Mouse (Mus musculus): ENCODE results near the gene Mbip. TPM values are rescaled to one million over a fixed set of nuclear protein-coding genes. Genes with fewer than 3 reads are reported as not detected.

Gene Mbip
- total RNA-seq, 2 experiments from 2014 or later = 6.4 to 8.3 TPM

GRCm38 (mm10) chr12:56297099-56297498 lies 48.6 kb downstream of the Mbip start:
- intact Hi-C loops (cut with DNase I; ENCODE audit: low total_unique reads) = no loop called here
- DNase-seq = no peak

GRCm38 (mm10) chr12:56296524-56296923 lies 49.2 kb downstream of the Mbip start:
- DNase-seq = no peak
- intact Hi-C loops (cut with DNase I; ENCODE audit: low total_unique reads) = no loop called here

- intact Hi-C loops (cut with DNase I; ENCODE audit: low total_unique reads) = no loop called here
Measured at GRCm38 (mm10) chr12:56295160-56295559, 50.5 kb downstream of the Mbip start.

GRCm38 (mm10) chr12:56288548-56288947 lies 57.1 kb downstream of the Mbip start:
- intact Hi-C loops (cut with DNase I; ENCODE audit: low total_unique reads) = no loop called here
- DNase-seq = no peak

More at GRCm38 (mm10) chr12:56295160-56295559, 50.5 kb downstream of the Mbip start:
- no peak for DNase-seq

GRCm38 (mm10) chr12:56286828-56287227 lies 58.9 kb downstream of the Mbip start:
- intact Hi-C loops (cut with DNase I; ENCODE audit: low total_unique reads) = no loop called here
- no peak for DNase-seq

- intact Hi-C loops (cut with DNase I; ENCODE audit: low total_unique reads) = no loop called here
- no peak for DNase-seq
Measured at GRCm38 (mm10) chr12:56284210-56284609, 61.5 kb downstream of the Mbip start.

- no peak for DNase-seq
- intact Hi-C loops (cut with DNase I; ENCODE audit: low total_unique reads) = no loop called here
Measured at GRCm38 (mm10) chr12:56281649-56282048, 64.0 kb downstream of the Mbip start.

Other genes starting within 250 kb of the Mbip start
- gene Nkx2-1, start 191.0 kb upstream of the Mbip start, total RNA-seq (2021) = not detected